Mouse (Mus musculus) heart, adult 11 months (tissue): ENCODE measurements around the gene Grin2a.

ENCODE experiments used
- DNase-seq: peaks from one replicate; pipeline ENCODE4 v3.0.0; 2022

The Grin2a gene

DNA sequence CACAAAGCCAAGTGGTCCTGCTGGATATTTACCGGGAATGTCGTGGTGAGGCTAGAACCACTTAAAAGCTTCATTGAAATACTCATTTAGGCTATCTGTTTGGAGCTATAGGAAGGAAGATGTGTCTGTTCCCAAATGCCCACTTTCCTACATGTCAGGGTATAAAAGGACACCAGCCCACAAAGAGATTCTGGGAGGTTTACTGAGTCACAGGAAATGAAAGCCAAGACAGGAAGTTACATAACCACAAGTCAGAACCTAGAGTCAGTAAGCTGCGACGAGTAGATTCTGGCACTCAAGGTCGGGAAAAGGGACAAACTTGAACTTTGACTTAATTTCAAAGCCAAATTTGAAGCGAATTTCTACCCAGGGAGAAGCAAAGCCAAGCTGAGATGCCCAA, 30.9 kb downstream of the Grin2a start:
- no peak for DNase-seq

DNA sequence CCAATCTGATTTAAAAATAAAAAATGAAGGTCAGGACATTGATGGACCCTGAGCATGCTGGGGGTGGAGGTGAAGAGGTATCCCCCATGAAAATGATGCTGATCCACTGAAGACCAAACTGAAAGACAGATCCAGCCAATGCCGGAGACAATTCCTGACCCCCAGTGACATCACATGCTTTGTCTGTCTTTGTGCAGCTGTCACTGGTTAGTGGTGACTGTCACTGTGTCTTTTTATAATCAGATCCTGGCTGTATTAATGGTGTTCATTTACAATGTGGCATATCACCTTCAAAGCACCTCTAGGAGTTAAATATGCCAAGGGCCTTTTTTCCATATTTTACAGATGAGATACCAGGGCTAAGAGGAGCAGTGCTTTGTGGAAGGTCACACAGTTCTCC, 32.9 kb downstream of the Grin2a start:
- DNase-seq = peak; percentile 9

GRCm38 (mm10) chr16:9959340-9959739, 36.0 kb downstream of the Grin2a start:
- peak; percentile 69 for DNase-seq

DNA sequence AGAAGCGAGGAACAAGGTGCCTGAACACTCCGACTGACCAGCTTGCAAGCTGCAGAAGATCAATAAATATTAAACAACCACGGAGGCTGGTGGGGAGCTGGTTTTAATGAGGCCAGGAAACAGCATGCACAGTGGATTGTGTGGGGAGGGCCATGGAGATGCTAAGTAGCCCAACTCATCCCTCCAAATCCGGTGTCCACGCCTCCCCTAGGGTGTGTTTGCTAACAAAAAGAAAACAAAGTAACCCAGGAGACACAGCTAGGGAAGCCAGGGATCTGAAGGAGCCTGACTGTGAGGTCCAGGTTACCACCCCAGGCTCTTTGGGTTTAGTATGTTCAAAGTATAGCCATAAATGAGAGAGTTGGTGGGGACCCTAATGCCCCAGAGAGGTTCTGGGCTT, 41.1 kb downstream of the Grin2a start:
- peak; percentile 51 for DNase-seq

- DNase-seq = peak; percentile 61
Measured at GRCm38 (mm10) chr16:9953396-9953831, 41.9 kb downstream of the Grin2a start.

DNA sequence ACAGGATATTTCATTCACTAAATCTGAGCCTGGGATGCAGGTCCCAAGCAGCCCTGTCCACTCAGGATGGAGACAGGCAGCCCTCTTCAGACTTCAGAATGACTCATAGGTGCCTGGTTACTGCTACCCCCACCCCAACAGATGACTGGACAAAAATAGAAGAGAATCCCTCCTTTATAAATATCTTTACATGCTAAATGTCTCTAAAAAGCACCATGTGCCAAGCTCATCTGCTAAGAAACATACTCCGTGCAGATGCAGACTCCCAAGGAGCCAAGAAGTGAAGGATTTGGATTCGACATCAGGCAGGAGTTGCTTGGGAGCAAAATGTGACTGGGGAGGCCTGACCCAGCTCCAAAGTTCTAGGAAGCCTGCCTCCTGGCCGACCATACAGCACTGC, 46.1 kb downstream of the Grin2a start:
- DNase-seq = peak; percentile 34

- peak; percentile 30 for DNase-seq
Measured at GRCm38 (mm10) chr16:9947430-9947829, 47.9 kb downstream of the Grin2a start.

- DNase-seq = peak; percentile 48
Measured at GRCm38 (mm10) chr16:9944836-9945235, 50.5 kb downstream of the Grin2a start.

DNA sequence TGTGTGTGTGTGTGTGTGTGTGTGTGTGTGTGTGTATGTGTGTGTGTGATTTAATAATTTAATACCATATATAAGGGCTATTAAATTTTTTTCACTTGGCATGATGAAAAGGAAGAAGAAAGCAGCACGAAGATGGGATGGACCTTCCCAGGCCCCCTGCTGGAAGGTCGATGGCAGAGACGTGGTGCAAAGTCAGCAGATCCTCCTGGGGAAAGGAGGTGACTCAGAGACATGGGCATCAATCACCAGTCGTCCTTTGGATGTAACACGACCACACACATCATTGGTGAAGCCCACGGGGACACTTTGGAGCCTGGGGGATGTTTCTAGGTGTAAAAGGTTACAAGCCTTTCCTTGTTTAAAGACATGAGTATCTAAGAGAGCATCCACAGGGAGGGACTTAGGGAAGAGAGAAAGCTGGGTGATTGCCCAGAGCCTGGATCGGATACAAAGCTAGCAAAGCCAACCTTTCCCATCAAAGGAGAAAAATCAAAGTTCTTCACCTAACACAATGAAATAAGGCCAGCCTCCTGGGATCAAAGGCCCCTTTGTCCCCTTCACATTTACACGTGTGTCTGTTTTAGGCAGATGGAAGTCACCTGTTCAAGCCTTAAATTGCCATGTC, 53.9 kb downstream of the Grin2a start:
- peak; percentile 80 for DNase-seq

GRCm38 (mm10) chr16:9940716-9941115, 54.6 kb downstream of the Grin2a start:
- peak; percentile 64 for DNase-seq

- peak; percentile 14 for DNase-seq
Measured at GRCm38 (mm10) chr16:9910672-9911071, 84.7 kb downstream of the Grin2a start.

DNA sequence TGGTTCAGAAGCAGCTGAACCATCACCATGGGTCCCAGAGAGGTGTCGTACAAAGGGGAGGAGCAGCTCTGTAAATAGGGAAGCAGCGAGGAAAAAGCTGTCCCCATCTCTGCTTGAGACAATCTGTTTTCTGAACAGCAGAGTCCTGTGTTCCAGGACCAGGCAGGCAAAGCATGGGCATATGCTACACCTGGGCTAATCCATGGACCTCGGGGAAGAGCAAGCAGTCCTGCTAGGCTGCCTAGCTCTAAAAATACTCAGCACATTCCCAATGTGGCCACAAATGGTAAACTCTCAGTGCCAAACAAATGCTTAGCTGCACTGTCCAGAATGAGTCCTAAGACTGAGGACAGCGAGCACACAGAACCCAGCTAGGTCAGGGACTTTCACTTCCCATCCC, 86.1 kb downstream of the Grin2a start:
- peak; percentile 41 for DNase-seq

DNA sequence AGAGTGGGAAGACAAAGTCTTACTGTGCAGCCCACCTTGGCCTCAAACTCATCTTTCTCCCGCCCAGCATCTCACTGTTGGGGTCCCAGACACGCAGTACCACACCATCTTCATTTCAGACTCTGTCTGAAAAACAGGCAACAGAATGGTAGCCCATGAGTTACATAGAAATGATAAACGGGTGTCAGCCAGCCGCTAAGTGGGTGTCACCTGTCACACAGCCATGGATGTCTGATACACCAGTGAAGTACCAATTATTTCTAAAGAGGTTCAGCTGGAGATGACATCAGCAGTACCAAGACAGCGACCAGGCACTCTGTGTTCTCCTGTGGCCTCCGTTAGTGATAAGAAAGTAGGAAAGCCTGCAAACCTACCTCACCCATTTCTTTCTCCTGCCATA, 90.9 kb downstream of the Grin2a start:
- peak; percentile 53 for DNase-seq

- DNase-seq = peak; percentile 76
Measured at GRCm38 (mm10) chr16:9902680-9903463, 92.5 kb downstream of the Grin2a start.

DNA sequence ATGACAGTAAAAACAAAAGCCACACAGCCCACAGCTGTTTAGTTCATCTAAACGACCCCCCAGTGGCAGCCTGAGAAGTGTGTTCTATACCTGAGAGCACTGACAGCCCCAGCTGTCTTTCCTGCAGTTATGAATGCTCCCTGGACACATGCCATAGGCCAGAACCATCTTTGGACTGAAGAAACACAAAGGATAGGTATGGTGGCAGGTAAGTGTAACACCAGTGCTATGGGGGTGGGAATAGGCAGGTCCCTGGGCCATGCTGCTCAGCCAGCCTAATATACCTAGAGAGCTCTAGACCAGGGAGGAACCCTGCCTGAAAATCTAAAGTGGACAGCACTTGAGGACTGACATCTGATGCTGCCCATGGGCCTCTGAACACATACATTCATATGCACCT, 93.9 kb downstream of the Grin2a start:
- peak; percentile 65 for DNase-seq

- peak; percentile 54 for DNase-seq
Measured at GRCm38 (mm10) chr16:9900996-9901395, 94.4 kb downstream of the Grin2a start.

DNA sequence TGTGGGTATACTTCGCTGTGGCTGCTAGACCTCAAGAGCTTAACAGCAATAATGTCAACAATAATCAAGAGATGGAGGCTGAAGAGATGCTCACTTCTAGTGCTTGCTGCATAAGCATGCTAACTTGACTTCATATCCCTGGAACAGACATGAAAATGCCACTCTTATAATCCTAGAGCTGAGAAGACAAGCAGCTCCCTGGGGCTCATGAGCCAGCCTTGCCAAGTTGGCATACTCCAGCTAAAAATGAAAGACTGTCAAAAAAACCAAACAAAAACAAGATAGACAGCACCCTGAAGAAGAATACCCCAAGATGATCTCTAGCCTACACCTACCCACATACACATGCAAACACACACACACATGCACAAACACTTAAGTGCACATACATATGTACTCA, 95.2 kb downstream of the Grin2a start:
- DNase-seq = peak; percentile 24

DNA sequence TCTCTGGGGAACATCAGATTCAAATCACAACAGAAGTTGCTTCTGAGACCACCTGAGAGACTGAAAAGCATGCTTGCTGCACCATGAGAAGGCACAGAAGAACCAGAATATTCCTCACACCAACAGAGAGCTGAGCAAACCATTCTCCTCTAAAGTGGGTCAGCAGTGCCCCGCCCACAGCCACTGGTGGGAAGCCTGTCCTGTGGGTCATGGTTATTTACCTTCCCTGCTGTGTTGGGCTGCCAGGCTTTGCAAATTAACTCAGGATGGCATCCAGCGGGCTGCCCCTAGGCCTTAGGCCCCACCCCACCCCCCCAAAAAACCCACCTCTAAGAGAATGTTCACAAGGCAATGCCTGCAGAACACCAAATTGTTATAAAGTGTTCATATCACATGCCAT, 96.2 kb downstream of the Grin2a start:
- DNase-seq = peak; percentile 63

GRCm38 (mm10) chr16:9895581-9895980, 99.8 kb downstream of the Grin2a start:
- DNase-seq = peak; percentile 9

- no peak for DNase-seq
Measured at GRCm38 (mm10) chr16:9886155-9886554, 109.2 kb downstream of the Grin2a start.

DNA sequence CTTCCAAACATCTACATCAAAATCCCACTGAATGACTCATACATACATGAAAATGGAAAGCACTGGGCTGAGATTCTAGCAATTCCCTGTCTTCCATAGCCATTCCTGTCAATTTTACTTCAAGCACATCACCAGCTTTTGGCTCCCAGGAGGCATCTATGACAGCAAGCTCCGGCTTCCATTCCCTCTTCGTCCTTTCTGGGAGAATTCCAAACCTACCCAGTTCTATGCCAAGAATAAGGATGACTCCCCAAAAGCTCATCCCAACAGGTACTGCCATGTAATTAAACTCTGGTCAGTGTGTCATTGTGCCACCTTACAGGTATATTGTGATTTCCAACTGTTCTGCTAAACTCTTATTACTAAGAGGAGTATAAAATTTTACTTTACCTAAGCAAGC, 111.2 kb downstream of the Grin2a start:
- no peak for DNase-seq

DNA sequence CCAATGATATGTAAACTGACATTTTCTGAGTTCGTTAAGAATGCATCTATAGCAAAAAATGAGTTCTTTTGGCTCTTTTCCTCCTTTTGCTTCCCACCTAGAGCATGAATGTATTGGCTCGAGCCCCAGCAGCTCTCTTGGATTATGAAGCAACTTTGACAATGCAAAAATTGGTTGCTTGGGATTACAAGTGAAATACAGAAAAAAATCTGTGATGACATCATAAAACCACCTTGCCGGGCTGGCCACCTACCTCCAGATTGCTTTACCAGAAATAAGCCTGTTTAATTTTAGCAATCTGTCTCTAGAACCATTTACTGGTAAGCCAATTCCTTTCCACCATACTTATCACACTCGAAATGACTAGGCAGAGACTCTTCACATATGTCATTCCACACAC, 112.9 kb downstream of the Grin2a start:
- DNase-seq = no peak

DNA sequence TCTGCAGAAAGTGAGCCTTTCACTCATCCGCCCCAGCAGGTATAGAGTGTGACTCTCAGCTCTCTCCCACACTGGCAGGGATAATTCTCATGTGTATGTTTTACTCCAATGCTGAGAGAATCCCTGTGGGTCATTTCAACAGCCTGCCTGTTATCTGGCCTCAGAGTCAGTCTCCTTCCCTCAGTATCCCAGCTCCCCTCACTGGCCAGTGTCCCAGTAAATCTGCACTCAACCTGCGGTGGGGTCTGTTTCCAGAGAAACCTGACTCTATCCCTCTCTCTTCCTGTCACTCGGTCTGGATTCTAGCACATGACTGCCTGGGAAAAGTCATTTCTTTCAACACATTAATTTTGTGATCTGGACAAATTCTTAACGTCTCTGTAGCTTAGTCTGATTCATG, 122.4 kb downstream of the Grin2a start:
- DNase-seq = peak; percentile 55

DNA sequence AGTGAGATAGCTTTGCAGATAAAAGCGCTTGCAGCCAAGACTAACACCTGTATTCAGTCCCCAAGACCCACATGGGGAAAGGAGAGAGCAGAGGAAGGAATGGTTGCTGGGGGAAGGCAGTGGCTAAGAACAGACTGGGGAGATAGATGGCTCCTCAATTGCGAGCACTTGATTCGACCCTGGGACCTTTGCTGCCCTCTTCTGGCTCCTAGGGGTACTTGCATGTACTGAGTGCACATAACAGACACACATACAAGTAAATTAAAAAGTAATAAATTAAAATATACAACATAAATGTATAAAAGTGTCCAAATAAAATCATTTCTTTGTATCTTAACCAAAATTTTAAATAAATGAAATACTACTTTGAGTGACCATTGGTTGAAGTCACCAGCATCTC, 129.7 kb downstream of the Grin2a start:
- DNase-seq = peak; percentile 85

- peak; percentile 68 for DNase-seq
Measured at GRCm38 (mm10) chr16:9865039-9865438, 130.3 kb downstream of the Grin2a start.
